Mouse (Mus musculus): ENCODE results near the gene Cep83.

Gene Cep83

DNA sequence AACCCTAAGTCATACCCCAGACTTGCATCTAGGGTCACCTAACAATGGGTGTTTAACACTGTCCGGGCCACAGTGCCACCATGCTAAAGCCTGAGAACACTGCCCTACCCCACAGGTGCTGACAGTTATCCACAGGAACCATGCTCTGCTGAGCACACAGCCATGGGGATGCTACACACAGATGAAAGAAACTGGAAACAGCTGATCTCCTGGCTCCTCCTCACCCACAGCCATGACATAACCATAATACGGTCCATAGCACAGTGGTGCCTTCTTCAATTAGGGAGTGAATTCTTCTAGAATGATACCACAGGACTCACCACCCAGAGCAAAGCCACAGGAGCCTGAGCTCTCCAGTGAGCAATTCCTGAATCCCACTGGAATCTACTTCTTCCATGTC is 137.5 kb downstream of the Cep83 start:
- DNase-seq (ENCODE audit: low read depth, low spot score) = peak; percentile 42

DNA sequence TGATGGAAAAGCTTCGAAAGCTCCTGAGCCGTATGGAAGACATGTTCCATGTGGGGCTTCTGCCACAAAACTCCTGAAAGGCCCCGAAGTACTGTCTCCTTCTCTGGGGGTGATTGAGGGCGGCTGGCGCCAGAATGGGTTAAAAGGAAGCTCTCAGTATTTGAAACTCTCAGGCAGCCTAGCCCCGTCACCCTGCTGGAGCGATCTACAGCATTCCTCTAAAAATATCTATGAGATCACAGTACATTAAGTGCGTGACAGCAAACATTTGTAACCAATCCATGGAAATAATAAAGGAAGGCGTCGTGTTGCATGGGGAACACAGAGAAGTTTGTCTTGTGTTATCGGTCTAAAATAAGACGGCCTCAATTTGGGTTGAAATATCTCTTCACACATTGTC is 138.0 kb downstream of the Cep83 start:
- DNase-seq (ENCODE audit: low read depth, low spot score) = no peak

DNA sequence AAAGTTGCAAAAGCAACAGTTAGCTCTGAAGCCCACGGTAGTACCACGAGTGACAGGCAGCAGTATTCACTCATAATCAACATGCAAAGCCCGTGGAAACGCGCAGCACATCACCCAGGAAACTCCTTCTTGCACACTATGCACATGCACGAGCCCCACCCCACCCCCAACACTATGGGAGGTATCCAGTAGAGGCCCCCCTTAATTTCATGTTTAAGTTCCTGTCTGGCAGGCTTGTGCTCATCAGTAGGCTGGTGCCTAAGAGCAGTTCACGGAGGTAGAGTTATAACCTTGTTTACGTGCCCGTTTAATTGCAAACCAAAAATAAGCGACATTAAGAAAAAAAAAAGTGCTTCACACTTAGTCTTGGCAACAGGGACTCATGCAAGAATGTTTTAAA is 138.9 kb downstream of the Cep83 start:
- no peak for DNase-seq (ENCODE audit: low read depth, low spot score)

DNA sequence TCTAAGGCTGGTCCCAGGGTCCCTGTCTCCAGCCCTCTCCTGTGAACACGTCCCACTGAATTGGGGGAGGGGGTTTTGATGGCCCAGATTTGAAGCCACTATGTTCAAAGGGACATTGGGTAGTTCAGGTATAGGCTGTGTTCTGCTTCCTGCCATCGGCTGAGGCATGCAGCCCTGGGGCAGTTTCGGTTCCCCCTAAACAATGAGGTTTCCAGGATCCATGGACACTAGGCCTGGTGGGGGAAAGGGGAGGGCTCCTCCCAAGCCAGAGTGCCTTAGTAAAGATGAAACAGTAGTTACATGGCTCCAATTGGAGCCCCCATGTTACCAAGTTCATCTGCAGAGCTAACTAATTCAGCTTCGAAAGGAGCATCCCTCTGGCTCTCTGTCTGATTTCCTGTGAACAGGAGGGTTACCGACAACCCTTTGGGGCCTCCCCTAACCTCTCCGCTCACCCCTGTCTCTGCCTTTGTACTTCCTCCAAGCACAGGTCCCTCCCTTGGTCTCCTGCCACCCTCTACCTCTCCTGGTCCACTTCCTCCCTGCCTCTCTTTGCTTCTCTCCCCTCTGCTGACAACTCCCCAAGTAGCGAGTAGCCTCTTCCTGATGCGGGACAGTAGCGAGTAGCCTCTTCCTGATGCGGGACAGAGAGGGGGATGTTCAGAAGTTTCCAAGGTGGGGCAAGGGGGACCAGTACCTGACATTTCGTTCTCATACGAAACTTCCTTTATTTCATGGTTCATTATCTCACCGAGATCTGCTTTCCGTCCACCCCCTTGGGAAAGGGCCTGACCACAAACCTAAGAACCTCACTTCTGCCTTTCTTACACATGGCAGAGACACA is 139.7 kb downstream of the Cep83 start:
- peak; percentile 92 for DNase-seq (ENCODE audit: low read depth, low spot score)

DNA sequence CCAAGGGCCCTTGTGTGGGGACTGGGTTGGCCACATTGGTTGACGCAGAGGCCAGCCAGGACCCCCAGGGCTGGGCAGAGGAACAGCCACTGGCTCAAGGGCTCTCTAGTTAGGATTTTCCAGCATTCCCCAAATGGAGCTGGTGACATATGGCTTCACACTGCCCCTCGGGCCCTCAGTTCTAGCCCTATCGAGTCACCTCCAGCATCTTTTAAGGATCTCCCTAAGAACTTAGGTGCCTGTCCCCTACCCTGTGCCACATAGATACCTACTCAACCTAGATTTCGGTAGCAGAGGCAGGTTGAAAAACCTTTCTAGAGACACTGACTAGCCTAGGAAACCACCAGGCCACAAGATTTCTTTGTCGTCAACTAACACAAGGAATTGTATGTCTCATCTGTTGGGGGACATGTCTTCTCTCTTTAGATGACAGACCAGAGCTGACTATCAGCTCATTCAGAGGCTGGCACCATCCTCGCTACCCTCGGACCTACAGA is 140.3 kb downstream of the Cep83 start:
- no peak for DNase-seq (ENCODE audit: low read depth, low spot score)

DNA sequence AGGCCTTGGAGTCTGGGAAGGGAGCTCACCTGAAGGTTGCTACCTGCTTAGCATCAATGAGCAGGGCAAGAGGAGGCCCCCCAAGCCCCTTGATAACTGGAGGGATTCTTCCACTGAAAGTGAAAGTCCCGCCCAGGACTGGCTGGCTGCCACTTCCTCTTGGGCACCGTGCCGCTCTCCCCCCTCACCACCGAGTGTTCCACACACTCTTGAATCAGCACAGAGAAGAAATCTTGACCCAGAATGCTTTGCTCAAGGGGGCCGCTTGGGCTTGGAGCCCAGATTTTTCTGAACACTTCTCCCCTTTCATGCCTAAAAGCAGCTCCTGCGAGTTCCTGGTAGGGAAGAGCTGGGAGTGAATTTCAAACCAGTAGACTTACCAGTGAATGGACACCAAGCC is 141.0 kb downstream of the Cep83 start:
- peak; percentile 93 for DNase-seq (ENCODE audit: low read depth, low spot score)

DNA sequence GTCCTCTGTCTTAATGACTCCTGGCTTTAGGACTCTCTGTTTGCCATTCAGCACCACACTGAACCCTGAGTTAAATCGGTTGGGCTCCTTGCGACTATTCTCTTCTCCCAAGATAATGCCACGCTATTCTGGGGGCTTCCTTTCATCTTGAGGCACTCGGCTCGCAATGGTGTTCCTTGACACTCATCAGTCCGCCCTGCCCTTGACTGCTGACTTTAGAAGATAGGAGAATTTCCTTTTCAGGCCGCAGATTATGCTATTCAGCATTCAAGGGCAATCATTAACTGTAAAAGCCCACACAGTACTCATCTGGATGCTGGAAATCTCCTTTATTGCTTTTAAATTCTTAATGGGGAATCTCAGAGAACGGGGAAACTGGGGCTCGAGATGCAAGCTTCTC is 147.4 kb downstream of the Cep83 start:
- DNase-seq (ENCODE audit: low read depth, low spot score) = no peak
